Mouse (Mus musculus) MEL (cell line): ENCODE measurements around the gene Rnf207. TPM values are rescaled to one million over a fixed set of nuclear protein-coding genes. Genes with fewer than 3 reads are reported as not detected.

Source experiments
- DNase-seq: peaks from one replicate; pipeline ENCODE4 v3.0.0; 2011; ENCODE audit warnings: low read depth, low spot score
- H3K27ac ChIP-seq: 2 replicates; pipeline ENCODE4 v1.5.1; 2012; ENCODE audit warnings: low read depth, mild to moderate bottlenecking, control low read depth, low read length, moderate library complexity; ENCODE audit not compliant: control insufficient read depth
- H3K27me3 ChIP-seq, 2 experiments: fragments of 150-350 bp in 1 of 2; sonication (generic) in 1 of 2; 2 replicates each; pipeline ENCODE4 v1.6.1; 2012; ENCODE audit warnings: low read length in 2 of 2, mild to moderate bottlenecking in 2 of 2, improper control_type of control experiment in 1 of 2, moderate library complexity in 1 of 2; ENCODE audit not compliant: insufficient read depth in 2 of 2, control insufficient read depth in 1 of 2
- H3K36me3 ChIP-seq, 2 experiments: 2 replicates each; pipeline ENCODE4 v1.6.1; 2012 to 2014; ENCODE audit warnings: low read length in 2 of 2, improper control_type of control experiment in 1 of 2, inconsistent platforms in 1 of 2, mild to moderate bottlenecking in 1 of 2; ENCODE audit not compliant: insufficient read depth in 2 of 2, control insufficient read depth in 1 of 2
- H3K4me1 ChIP-seq, 2 experiments: fragments of 150-350 bp in 1 of 2; sonication (generic) in 1 of 2; 2 replicates each; pipeline ENCODE4 v1.6.1; 2012; ENCODE audit warnings: low read length in 2 of 2, improper control_type of control experiment in 1 of 2, mild to moderate bottlenecking in 1 of 2; ENCODE audit not compliant: insufficient read depth in 2 of 2, control insufficient read depth in 1 of 2
- H3K4me3 ChIP-seq, 2 experiments: fragments of 150-350 bp in 1 of 2; sonication (generic) in 1 of 2; 2 replicates each; pipeline ENCODE4 v1.5.1; 2012; ENCODE audit warnings: low read depth in 2 of 2, low read length in 2 of 2, mild to moderate bottlenecking in 2 of 2, moderate library complexity in 2 of 2, control low read depth in 1 of 2, improper control_type of control experiment in 1 of 2; ENCODE audit not compliant: control insufficient read depth in 1 of 2, insufficient read depth in 1 of 2
- H3K79me2 ChIP-seq: 2 replicates; pipeline ENCODE4 v1.6.1; 2012; ENCODE audit warnings: mild to moderate bottlenecking, low read length, moderate library complexity; ENCODE audit not compliant: control insufficient read depth, poor library complexity, insufficient read depth
- H3K9ac ChIP-seq: 2 replicates; pipeline ENCODE4 v1.6.1; 2012; ENCODE audit warnings: low read depth, mild to moderate bottlenecking, control low read depth, low read length, moderate library complexity; ENCODE audit not compliant: control insufficient read depth, poor library complexity, severe bottlenecking
- H3K9me3 ChIP-seq: fragments of 150-350 bp; sonication (generic); replicated peaks from 2 replicates; pipeline ENCODE4 v1.6.1; 2012; ENCODE audit warnings: mild to moderate bottlenecking, low read length, improper control_type of control experiment, moderate library complexity; ENCODE audit not compliant: insufficient read depth
- BHLHE40 ChIP-seq: IDR thresholded peaks from 2 replicates; pipeline ENCODE4 v1.6.1; 2012; ENCODE audit warnings: low read depth, mild to moderate bottlenecking, inconsistent platforms, low read length, improper control_type of control experiment, borderline replicate concordance
- CHD1 ChIP-seq: IDR thresholded peaks from 2 replicates; pipeline ENCODE4 v1.6.1; 2012; ENCODE audit warnings: low read depth, mild to moderate bottlenecking, inconsistent platforms, low read length, improper control_type of control experiment
- E2F4 ChIP-seq: IDR thresholded peaks from 2 replicates; pipeline ENCODE4 v1.6.1; 2011; ENCODE audit warnings: low read depth, low read length, improper control_type of control experiment, borderline replicate concordance
- EP300 ChIP-seq, 2 experiments: IDR thresholded peaks; 2 replicates each; pipeline ENCODE4 v1.6.1; 2011; ENCODE audit warnings: improper control_type of control experiment in 2 of 2, low read length in 2 of 2, low read depth in 1 of 2, mild to moderate bottlenecking in 1 of 2
- GABPA ChIP-seq: IDR thresholded peaks from 2 replicates; pipeline ENCODE4 v1.6.1; 2012; ENCODE audit warnings: low read depth, mild to moderate bottlenecking, inconsistent platforms, low read length, improper control_type of control experiment, moderate library complexity
- GATA1 ChIP-seq: IDR thresholded peaks from 2 replicates; pipeline ENCODE4 v1.6.1; 2011; ENCODE audit warnings: low read depth, low read length, improper control_type of control experiment
- JUND ChIP-seq: IDR thresholded peaks from 2 replicates; pipeline ENCODE4 v1.6.1; 2011; ENCODE audit warnings: low read depth, mild to moderate bottlenecking, improper control_type of control experiment, low read length
- MAFK ChIP-seq: IDR thresholded peaks from 2 replicates; pipeline ENCODE4 v1.6.1; 2011; ENCODE audit warnings: low read depth, mild to moderate bottlenecking, low read length, improper control_type of control experiment, borderline replicate concordance
- MAX ChIP-seq: IDR thresholded peaks from 2 replicates; pipeline ENCODE4 v1.6.1; 2011; ENCODE audit warnings: low read length, improper control_type of control experiment
- MAZ ChIP-seq: IDR thresholded peaks from 2 replicates; pipeline ENCODE4 v1.6.1; 2012; ENCODE audit warnings: low read depth, mild to moderate bottlenecking, inconsistent platforms, low read length, improper control_type of control experiment
- MEF2A ChIP-seq: IDR thresholded peaks from 2 replicates; pipeline ENCODE4 v1.6.1; 2014; ENCODE audit warnings: low read depth, mild to moderate bottlenecking, inconsistent platforms, low read length, improper control_type of control experiment; ENCODE audit not compliant: poor library complexity, insufficient replicate concordance, severe bottlenecking; ENCODE audit errors: extremely low read depth
- MXI1 ChIP-seq: IDR thresholded peaks from 2 replicates; pipeline ENCODE4 v1.6.1; 2011; ENCODE audit warnings: mild to moderate bottlenecking, low read depth, low read length, improper control_type of control experiment
- MYB ChIP-seq: IDR thresholded peaks from 2 replicates; pipeline ENCODE4 v1.6.1; 2011; ENCODE audit warnings: mild to moderate bottlenecking, low read depth, low read length, improper control_type of control experiment
- MYC ChIP-seq: IDR thresholded peaks from 2 replicates; pipeline ENCODE4 v1.6.1; 2011; ENCODE audit warnings: low read depth, mild to moderate bottlenecking, low read length, improper control_type of control experiment, moderate library complexity
- NELFE ChIP-seq: IDR thresholded peaks from 2 replicates; pipeline ENCODE4 v1.6.1; 2011; ENCODE audit warnings: low read depth, low read length, improper control_type of control experiment
- POLR2AphosphoS2 ChIP-seq: IDR thresholded peaks from 2 replicates; pipeline ENCODE4 v1.6.1; 2011; ENCODE audit warnings: low read length, improper control_type of control experiment
- RCOR1 ChIP-seq: IDR thresholded peaks from 2 replicates; pipeline ENCODE4 v1.6.1; 2012; ENCODE audit warnings: low read depth, mild to moderate bottlenecking, inconsistent platforms, low read length, improper control_type of control experiment
- TAL1 ChIP-seq: IDR thresholded peaks from 2 replicates; pipeline ENCODE4 v1.6.1; 2012; ENCODE audit warnings: mild to moderate bottlenecking, inconsistent platforms, low read length, moderate library complexity, mixed read lengths
- TBP ChIP-seq: IDR thresholded peaks from 2 replicates; pipeline ENCODE4 v1.8.0; 2011; ENCODE audit warnings: low read depth, low read length, improper control_type of control experiment
- TCF12 ChIP-seq: IDR thresholded peaks from 2 replicates; pipeline ENCODE4 v1.6.1; 2014; ENCODE audit warnings: low read depth, mild to moderate bottlenecking, inconsistent platforms, low read length, improper control_type of control experiment, moderate library complexity
- USF1 ChIP-seq: IDR thresholded peaks from 2 replicates; pipeline ENCODE4 v1.6.1; 2014; ENCODE audit warnings: low read depth, mild to moderate bottlenecking, inconsistent platforms, low read length, improper control_type of control experiment, moderate library complexity
- ZC3H11A ChIP-seq: IDR thresholded peaks from 2 replicates; pipeline ENCODE4 v1.6.1; 2012; ENCODE audit warnings: low read depth, mild to moderate bottlenecking, inconsistent platforms, low read length, improper control_type of control experiment
- ZMIZ1 ChIP-seq: IDR thresholded peaks from 2 replicates; pipeline ENCODE4 v1.6.1; 2012; ENCODE audit warnings: low read depth, mild to moderate bottlenecking, inconsistent platforms, low read length, improper control_type of control experiment, moderate library complexity
- polyA plus RNA-seq, 2 experiments: library from polyadenylated mRNA; stranded (reverse) in 1 of 2; unstranded in 1 of 2; fragments of >175 nt in 1 of 2; fragments of >200 nt in 1 of 2; gene quantifications; 2 replicates each; pipeline versions ENCODE4 v1.2.1 to v1.2.4; 2012; ENCODE audit warnings: low replicate concordance in 2 of 2, low read depth in 1 of 2; ENCODE audit not compliant: insufficient read length in 2 of 2, insufficient read depth in 1 of 2, missing spikeins in 1 of 2
- total RNA-seq: library from RNA; depleted of rRNA; stranded (reverse); fragments of 300-350 nt; gene quantifications from 2 replicates; pipeline ENCODE4 v1.2.3, GENCODE M21; 2012

Gene Rnf207
- total and polyA plus RNA-seq, 3 experiments = 0.36 TPM; not detected in 2

DNA sequence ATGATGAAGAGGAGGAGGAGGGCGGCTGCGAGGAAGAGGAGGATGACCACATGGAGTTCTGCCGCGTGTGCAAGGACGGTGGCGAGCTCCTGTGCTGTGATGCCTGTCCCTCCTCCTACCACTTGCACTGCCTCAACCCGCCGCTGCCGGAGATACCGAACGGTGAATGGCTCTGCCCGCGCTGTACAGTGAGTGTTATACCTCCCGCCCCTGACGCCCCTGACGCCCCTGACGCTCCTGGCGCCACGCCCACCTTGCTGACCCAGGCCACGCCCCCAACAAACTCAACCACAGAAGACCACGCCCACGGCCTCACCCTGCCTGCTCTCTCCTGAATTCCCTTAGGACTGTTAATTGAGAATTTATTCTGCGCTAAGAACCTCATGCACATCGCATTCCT is 42.1 kb upstream of the Rnf207 start:
- H3K9me3 ChIP-seq = no peaks in the 10 kb centered on the region
- no peaks in the 10 kb centered on the region for H3K4me1 ChIP-seq
- no peak for DNase-seq
- no peaks in the 10 kb centered on the region for H3K27me3 ChIP-seq
- no peaks in the 10 kb centered on the region for H3K36me3 ChIP-seq
- TF ChIP-seq TAL1 (no peak), BHLHE40 (no peak), MAZ (no peak), EP300 (IDR thresholded peaks at IDR 0.05; ENCODE audit: low read depth in 1 of 2, low read length in 2 of 2) (no peak), MAFK (no peak)
- no peaks in the 10 kb centered on the region for H3K79me2 ChIP-seq
- no peak overlapping the region for H3K4me3 ChIP-seq
- H3K9ac ChIP-seq = no peak overlapping the region
- H3K27ac ChIP-seq = no peak overlapping the region

DNA sequence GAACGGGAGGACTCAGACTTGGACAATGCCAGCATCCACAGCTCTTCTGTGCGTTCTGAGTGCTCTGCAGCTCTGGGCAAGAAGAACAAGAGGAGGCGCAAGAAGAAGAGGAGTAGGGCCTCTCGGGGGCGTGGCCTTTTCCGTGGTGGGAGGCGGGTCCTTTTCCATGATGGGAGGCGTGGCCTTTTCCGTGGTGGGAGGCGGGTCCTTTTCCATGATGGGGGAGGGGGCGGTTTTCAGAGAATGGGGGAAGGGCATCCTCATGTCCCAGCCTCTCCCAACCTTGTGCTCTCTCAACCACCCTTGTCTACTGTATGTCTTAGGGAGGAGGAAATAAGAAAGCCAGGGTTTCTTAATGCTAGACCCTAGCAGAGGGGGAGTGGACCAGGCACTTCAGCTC is 40.9 kb upstream of the Rnf207 start:
- H3K27ac ChIP-seq = no peak overlapping the region
- no peak overlapping the region for H3K4me3 ChIP-seq
- no peaks in the 10 kb centered on the region for H3K4me1 ChIP-seq
- H3K79me2 ChIP-seq = no peaks in the 10 kb centered on the region
- TF ChIP-seq JUND = no peak
- no peak for TF ChIP-seq USF1
- TF ChIP-seq ZC3H11A = no peak
- no peak for TF ChIP-seq TCF12
- no peak for TF ChIP-seq POLR2AphosphoS2
- TF ChIP-seq GATA1 = no peak
- TF ChIP-seq BHLHE40 = no peak
- no peak for TF ChIP-seq MEF2A
- TF ChIP-seq NELFE = no peak
- no peak for TF ChIP-seq ZMIZ1
- TF ChIP-seq GABPA = no peak
- no peak for TF ChIP-seq CHD1
- TF ChIP-seq MAX = no peak
- no peak for TF ChIP-seq MYC
- no peak for TF ChIP-seq MAFK
- no peak for TF ChIP-seq MXI1
- TF ChIP-seq TBP = no peak
- TF ChIP-seq RCOR1 = no peak
- TF ChIP-seq MYB = no peak
- no peak for TF ChIP-seq E2F4
- no peaks in the 10 kb centered on the region for H3K9me3 ChIP-seq
- H3K36me3 ChIP-seq = no peaks in the 10 kb centered on the region
- no peaks in the 10 kb centered on the region for H3K27me3 ChIP-seq
- no peak for DNase-seq
- H3K9ac ChIP-seq = no peak overlapping the region
